Mouse (Mus musculus) cortical plate, adult 2 months (tissue): Measurements from ENCODE around the gene Lrrc15. TPM values are rescaled to one million over a fixed set of nuclear protein-coding genes. Genes with fewer than 3 reads are reported as not detected.

Source experiments
- H3K27ac ChIP-seq: fragments of 200-500 bp; 2 replicates; pipeline ENCODE4 v1.5.1; 2012; ENCODE audit warnings: low read length, control low read depth, inconsistent platforms; ENCODE audit not compliant: insufficient read depth
- H3K4me1 ChIP-seq: fragments of 200-500 bp; 2 replicates; pipeline ENCODE4 v1.6.1; 2011; ENCODE audit warnings: low read length; ENCODE audit not compliant: control insufficient read depth, insufficient read depth
- H3K4me3 ChIP-seq: fragments of 200-500 bp; 2 replicates; pipeline ENCODE4 v1.5.1; 2011; ENCODE audit warnings: mild to moderate bottlenecking, low read length, control low read depth; ENCODE audit not compliant: insufficient read depth
- CTCF ChIP-seq: fragments of 200-500 bp; IDR thresholded peaks from 2 replicates; pipeline ENCODE4 v1.5.1; 2011; ENCODE audit warnings: mild to moderate bottlenecking, control low read depth, low read length; ENCODE audit not compliant: insufficient read depth; ENCODE audit errors: extremely low read depth
- POLR2A ChIP-seq: fragments of 200-500 bp; IDR thresholded peaks from 2 replicates; pipeline ENCODE4 v1.6.1; 2011; ENCODE audit warnings: mild to moderate bottlenecking, low read length, control low read depth; ENCODE audit not compliant: insufficient read depth; ENCODE audit errors: extremely low read depth
- polyA plus RNA-seq: library from polyadenylated mRNA; depleted of rRNA; stranded (reverse); fragments of >200 nt; gene quantifications from 2 replicates; pipeline ENCODE4 v1.2.3, GENCODE M21; 2012

Gene Lrrc15
- polyA plus RNA-seq, 1 experiment, result not detected

GRCm38 (mm10) chr16:30262664-30263063 is 20.4 kb downstream of the Lrrc15 start:
- Histone ChIP-seq H3K27ac (no peak overlapping the region), H3K4me3 (no peak overlapping the region), H3K4me1 (no peaks in the 10 kb centered on the region)
- TF ChIP-seq CTCF (peak; percentile 81), POLR2A (no peak)

GRCm38 (mm10) chr16:30262157-30262556 is 20.9 kb downstream of the Lrrc15 start:
- TF ChIP-seq CTCF, result no peak
- no peak for TF ChIP-seq POLR2A
- Histone ChIP-seq H3K27ac (no peak overlapping the region), H3K4me3 (no peak overlapping the region), H3K4me1 (no peaks in the 10 kb centered on the region)

- H3K27ac ChIP-seq, result no peak overlapping the region
- H3K4me1 ChIP-seq, result no peaks in the 10 kb centered on the region
- TF ChIP-seq CTCF, result no peak
- no peak for TF ChIP-seq POLR2A
- no peak overlapping the region for H3K4me3 ChIP-seq
These were observed 21.7 kb downstream of the Lrrc15 start for GRCm38 (mm10) chr16:30261341-30261740.

- H3K4me3 ChIP-seq, result no peak overlapping the region
- H3K27ac ChIP-seq, result no peak overlapping the region
- no peaks in the 10 kb centered on the region for H3K4me1 ChIP-seq
- TF ChIP-seq POLR2A, result no peak
- no peak for TF ChIP-seq CTCF
These were observed 22.9 kb downstream of the Lrrc15 start for GRCm38 (mm10) chr16:30260012-30260635.

- Histone ChIP-seq H3K27ac (no peak overlapping the region), H3K4me3 (no peak overlapping the region)
- TF ChIP-seq CTCF, result no peak
- no peak for TF ChIP-seq POLR2A
These were observed 23.6 kb downstream of the Lrrc15 start for GRCm38 (mm10) chr16:30259444-30259843.

GRCm38 (mm10) chr16:30258441-30258840 is 24.6 kb downstream of the Lrrc15 start:
- H3K4me3 ChIP-seq, result no peak overlapping the region
- no peak for TF ChIP-seq POLR2A
- TF ChIP-seq CTCF, result no peak

More at GRCm38 (mm10) chr16:30259444-30259843, 23.6 kb downstream of the Lrrc15 start:
- H3K4me1 ChIP-seq, result no peaks in the 10 kb centered on the region

GRCm38 (mm10) chr16:30257718-30258117 is 25.3 kb downstream of the Lrrc15 start:
- H3K4me1 ChIP-seq, result no peaks in the 10 kb centered on the region
- H3K27ac ChIP-seq, result no peak overlapping the region

More at GRCm38 (mm10) chr16:30258441-30258840, 24.6 kb downstream of the Lrrc15 start:
- H3K27ac ChIP-seq, result no peak overlapping the region
- no peaks in the 10 kb centered on the region for H3K4me1 ChIP-seq

GRCm38 (mm10) chr16:30255061-30255460 is 28.0 kb downstream of the Lrrc15 start:
- H3K4me3 ChIP-seq, result no peak overlapping the region
- TF ChIP-seq POLR2A, result no peak
- TF ChIP-seq CTCF, result no peak
- H3K27ac ChIP-seq, result no peak overlapping the region
- no peaks in the 10 kb centered on the region for H3K4me1 ChIP-seq

More at GRCm38 (mm10) chr16:30257718-30258117, 25.3 kb downstream of the Lrrc15 start:
- no peak overlapping the region for H3K4me3 ChIP-seq
- no peak for TF ChIP-seq POLR2A
- TF ChIP-seq CTCF, result no peak

GRCm38 (mm10) chr16:30253900-30254299 is 29.2 kb downstream of the Lrrc15 start:
- Histone ChIP-seq H3K4me1 (no peaks in the 10 kb centered on the region), H3K27ac (no peak overlapping the region), H3K4me3 (no peak overlapping the region)
- TF ChIP-seq CTCF, result no peak
- no peak for TF ChIP-seq POLR2A

- no peaks in the 10 kb centered on the region for H3K4me1 ChIP-seq
- H3K4me3 ChIP-seq, result no peak overlapping the region
- H3K27ac ChIP-seq, result no peak overlapping the region
- no peak for TF ChIP-seq POLR2A
- TF ChIP-seq CTCF, result no peak
These were observed 29.7 kb downstream of the Lrrc15 start for GRCm38 (mm10) chr16:30253374-30253773.

GRCm38 (mm10) chr16:30252003-30252418 is 31.0 kb downstream of the Lrrc15 start:
- Histone ChIP-seq H3K4me3 (no peak overlapping the region), H3K27ac (no peak overlapping the region), H3K4me1 (no peaks in the 10 kb centered on the region)
- peak; percentile 91 for TF ChIP-seq CTCF
- no peak for TF ChIP-seq POLR2A
